Mouse (Mus musculus) heart, adult 9 months (tissue): ENCODE measurements around the gene Limd1.

ENCODE experiments used
- DNase-seq, 2 experiments: peaks; one replicate each; pipeline ENCODE4 v3.0.0; 2022; ENCODE audit warnings: low spot score in 2 of 2

Limd1 gene

GRCm38 (mm10) chr9:123515087-123515486 lies 36.6 kb downstream of the Limd1 start:
- no peak for DNase-seq

- peak in 1 of 2 experiments; percentile 41 for DNase-seq
These were observed 38.3 kb downstream of the Limd1 start for GRCm38 (mm10) chr9:123516641-123517385.

GRCm38 (mm10) chr9:123518969-123519894 lies 40.7 kb downstream of the Limd1 start:
- no peak for DNase-seq

- no peak for DNase-seq
These were observed 42.2 kb downstream of the Limd1 start for GRCm38 (mm10) chr9:123520735-123521134.

- DNase-seq: no peak
These were observed 45.2 kb downstream of the Limd1 start for GRCm38 (mm10) chr9:123523676-123524075.

GRCm38 (mm10) chr9:123525095-123525494 lies 46.6 kb downstream of the Limd1 start:
- peak in 1 of 2 experiments; percentile 58 for DNase-seq

GRCm38 (mm10) chr9:123526502-123526901 lies 48.0 kb downstream of the Limd1 start:
- DNase-seq: no peak

GRCm38 (mm10) chr9:123528087-123528925 lies 49.8 kb downstream of the Limd1 start:
- DNase-seq: peak in 1 of 2 experiments; percentile 33

- peak in 1 of 2 experiments; percentile 44 for DNase-seq
These were observed 50.4 kb downstream of the Limd1 start for GRCm38 (mm10) chr9:123528926-123529295.

- DNase-seq: peak; percentile 99
These were observed 51.1 kb downstream of the Limd1 start, which contains the start of gene Sacm1l for GRCm38 (mm10) chr9:123529392-123530157. Sacm1l (plus strand) TSS chr9:123529759.

- no peak for DNase-seq
These were observed 51.6 kb downstream of the Limd1 start for GRCm38 (mm10) chr9:123530158-123530475.

- DNase-seq: no peak
These were observed 52.1 kb downstream of the Limd1 start for GRCm38 (mm10) chr9:123530566-123531130.

GRCm38 (mm10) chr9:123531234-123531633 lies 52.7 kb downstream of the Limd1 start:
- no peak for DNase-seq

GRCm38 (mm10) chr9:123536613-123537012 lies 58.1 kb downstream of the Limd1 start:
- DNase-seq: no peak

GRCm38 (mm10) chr9:123538189-123538588 lies 59.7 kb downstream of the Limd1 start:
- no peak for DNase-seq

- no peak for DNase-seq
These were observed 60.6 kb downstream of the Limd1 start for GRCm38 (mm10) chr9:123539093-123539492.

GRCm38 (mm10) chr9:123539823-123540222 lies 61.3 kb downstream of the Limd1 start:
- no peak for DNase-seq

GRCm38 (mm10) chr9:123554599-123554998 lies 76.1 kb downstream of the Limd1 start:
- no peak for DNase-seq
